Comparison of ENCODE assay signal across 8 mouse cellular contexts in the genomic region with DNA sequence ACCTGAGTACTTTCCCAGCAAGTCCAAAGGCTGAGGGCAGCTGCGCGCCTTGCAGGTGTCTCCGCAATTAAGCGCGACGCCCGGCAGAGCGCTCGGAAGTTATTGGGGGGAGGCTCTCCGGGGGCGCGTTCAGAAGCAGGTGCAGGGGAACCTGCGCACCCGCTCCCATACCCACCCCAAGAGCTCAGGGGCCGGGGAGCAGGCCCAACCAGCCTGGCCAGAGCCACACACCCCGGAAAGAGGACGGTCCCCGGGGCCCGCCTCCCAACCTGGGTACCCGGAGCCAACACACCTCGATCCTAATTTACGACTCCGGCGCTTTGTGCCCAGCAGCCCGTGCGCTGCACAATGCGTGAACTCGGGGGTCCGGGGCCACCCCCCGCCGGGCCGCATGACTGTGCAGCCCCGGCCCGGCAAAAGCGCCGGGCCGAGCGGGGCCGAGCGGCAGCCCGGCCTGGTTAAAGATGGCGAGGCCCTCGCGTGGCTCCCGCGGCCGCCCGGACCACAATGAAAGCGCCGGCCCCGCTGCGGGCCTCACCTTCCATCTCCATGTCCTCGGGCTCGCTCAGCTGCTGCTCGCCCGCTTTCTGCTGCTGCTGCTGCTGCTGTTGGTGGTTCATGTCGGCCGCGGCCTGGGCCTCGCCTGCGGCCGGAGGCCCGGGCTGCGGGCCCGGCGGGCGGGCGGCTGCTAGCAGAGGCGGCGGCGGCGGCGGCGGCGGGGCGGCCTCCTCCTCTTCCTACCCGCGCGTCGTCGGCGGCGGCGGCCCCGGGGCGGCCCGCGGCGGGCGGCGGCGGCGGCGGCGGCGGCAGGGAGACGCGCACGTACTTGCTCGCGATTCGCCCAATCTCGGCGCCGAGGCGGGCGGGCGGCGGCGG. TPM values are rescaled to one million over a fixed set of nuclear protein-coding genes. Genes with fewer than 3 reads are reported as not detected.
DNase-seq lines count a peak whose midpoint lies in the region; ATAC-seq lines count a peak whose summit lies in the region.

No protein-coding gene starts in this region.

- peaks cover 38% of the 10 kb centered on the region for H3K4me1 ChIP-seq in forebrain, embryonic 10.5 days
- peaks cover 32% of the 10 kb centered on the region for H3K4me1 ChIP-seq in hindbrain, embryonic 10.5 days (replicated peaks)
- peaks cover 23% of the 10 kb centered on the region for H3K4me1 ChIP-seq in neural tube, embryonic 11.5 days (ENCODE audit: control insufficient read depth, insufficient read depth, low read length)

- H3K4me2 ChIP-seq in neural tube, embryonic 11.5 days (ENCODE audit: low read depth) = peak overlapping the region; percentile 99

- H3K27ac ChIP-seq in forebrain, embryonic 10.5 days = peak overlapping the region; percentile 97
- H3K27ac ChIP-seq in hindbrain, embryonic 10.5 days = peak overlapping the region; percentile 98
- peak overlapping the region; percentile 90 for H3K27ac ChIP-seq in neural tube, embryonic 11.5 days (ENCODE audit: low read depth, low read length)

- peak overlapping the region; percentile 98 for H3K4me3 ChIP-seq in forebrain, embryonic 10.5 days
- H3K4me3 ChIP-seq in hindbrain, embryonic 10.5 days = peak overlapping the region; percentile 96
- H3K4me3 ChIP-seq in neural tube, embryonic 11.5 days (ENCODE audit: low read depth, low read length) = peak overlapping the region; percentile 99

- ATAC-seq in neural tube, embryonic 11.5 days (ENCODE audit: insufficient read depth, low FRiP score, low TSS enrichment) = peak; percentile 52

- peak; percentile 67 for DNase-seq in kidney, adult 11 months
- DNase-seq in kidney, adult 9 months = no peak
- DNase-seq in adrenal gland, postnatal 10 days = peak; percentile 63
- DNase-seq in forebrain, embryonic 10.5 days (ENCODE audit: extremely low spot score, low spot score) = peak; percentile 39
- peak; percentile 61 for DNase-seq in hindbrain, embryonic 10.5 days (ENCODE audit: low spot score)
- peak; percentile 49 for DNase-seq in liver
- peak; percentile 65 for DNase-seq in neural tube, embryonic 11.5 days (ENCODE audit: low spot score)
- peak; percentile 83 for DNase-seq in thymus, postnatal 14 days

- H3K36me3 ChIP-seq in forebrain, embryonic 10.5 days (replicated peaks) = peaks cover 21% of the 10 kb centered on the region
- H3K36me3 ChIP-seq in hindbrain, embryonic 10.5 days = no peaks in the 10 kb centered on the region
- H3K36me3 ChIP-seq in neural tube, embryonic 11.5 days (ENCODE audit: control insufficient read depth, insufficient read depth, low read length) = no peaks in the 10 kb centered on the region

- peak overlapping the region; percentile 96 for H3K9ac ChIP-seq in neural tube, embryonic 11.5 days (ENCODE audit: low read length)

- WGBS in forebrain, embryonic 10.5 days = 2% methylated on average over 102 of the region's 110 CpGs
- 3% methylated on average over 110 of the region's 110 CpGs for WGBS in hindbrain, embryonic 10.5 days
- under 1% methylated on average over 77 of the region's 110 CpGs for WGBS in neural tube, embryonic 11.5 days

- H3K9me3 ChIP-seq in forebrain, embryonic 10.5 days = no peaks in the 10 kb centered on the region
- no peaks in the 10 kb centered on the region for H3K9me3 ChIP-seq in hindbrain, embryonic 10.5 days
- no peaks in the 10 kb centered on the region for H3K9me3 ChIP-seq in neural tube, embryonic 11.5 days (ENCODE audit: control insufficient read depth, low read length)

- no peaks in the 10 kb centered on the region for H3K27me3 ChIP-seq in forebrain, embryonic 10.5 days (ENCODE audit: poor library complexity, severe bottlenecking)
- no peaks in the 10 kb centered on the region for H3K27me3 ChIP-seq in hindbrain, embryonic 10.5 days (ENCODE audit: insufficient read depth, poor library complexity, severe bottlenecking)
- H3K27me3 ChIP-seq in neural tube, embryonic 11.5 days (ENCODE audit: control insufficient read depth, insufficient read depth, low read length) = no peaks in the 10 kb centered on the region

RNA-seq across cellular contexts. Expression of gene Usp7, which starts 54.2 kb away (rescaled TPM):
- 100 to 1,000 TPM in 1 of 2 experiments, 10 to 100 TPM in 1; 88.5 to 109 TPM for total RNA-seq in adrenal gland, postnatal 10 days (2021)
- 32.7 and 33.4 TPM in 2 replicates for polyA plus RNA-seq in forebrain, embryonic 10.5 days (2016; fragmentation: Nextera tagmentation; extraction: Ambion mirVana)
- 23.3 and 29.8 TPM in 2 replicates for polyA plus RNA-seq in hindbrain, embryonic 10.5 days (2016; fragmentation: Nextera tagmentation; extraction: Ambion mirVana)
- polyA plus RNA-seq in neural tube, embryonic 11.5 days (2014; fragmentation: Nextera tagmentation; extraction: Ambion mirVana) = 38.8 and 38.9 TPM in 2 replicates

RNA-seq across cellular contexts. Expression of gene Gm5767, which starts 57.3 kb away (rescaled TPM):
- total RNA-seq in adrenal gland, postnatal 10 days (2021) = not detected
- polyA plus RNA-seq in forebrain, embryonic 10.5 days (2016; fragmentation: Nextera tagmentation; extraction: Ambion mirVana) = 0.26 TPM in 1 of 2 replicates, not detected in the other
- polyA plus RNA-seq in hindbrain, embryonic 10.5 days (2016; fragmentation: Nextera tagmentation; extraction: Ambion mirVana) = not detected in 2 replicates
- polyA plus RNA-seq in neural tube, embryonic 11.5 days (2014; fragmentation: Nextera tagmentation; extraction: Ambion mirVana) = not detected in 2 replicates
